Mouse (Mus musculus): Measurements from ENCODE around the gene Olfr433. TPM values are rescaled to one million over a fixed set of nuclear protein-coding genes. Genes with fewer than 3 reads are reported as not detected.

Olfr433 gene
- polyA plus RNA-seq, 1 experiment from 2014 or later: not detected

GRCm38 (mm10) chr1:174050532-174050931 is 10.0 kb downstream of the Olfr433 start:
- H3K27me3 ChIP-seq: no peaks in the 10 kb centered on the region
- ATAC-seq: no peak
- no peak overlapping the region for H3K27ac ChIP-seq
- no peaks in the 10 kb centered on the region for H3K9me3 ChIP-seq (replicated peaks)
- no peak overlapping the region for H3K4me2 ChIP-seq
- WGBS: 89% methylated on average over 4 of the region's 4 CpGs
- no peak overlapping the region for H3K4me3 ChIP-seq
- H3K36me3 ChIP-seq (ENCODE audit: poor library complexity, severe bottlenecking): no peaks in the 10 kb centered on the region
- H3K4me1 ChIP-seq: no peaks in the 10 kb centered on the region
- no peak overlapping the region for H3K9ac ChIP-seq

GRCm38 (mm10) chr1:174051515-174051914 is 11.0 kb downstream of the Olfr433 start:
- no peak for ATAC-seq
- Histone ChIP-seq H3K9ac (no peak overlapping the region), H3K4me1 (no peaks in the 10 kb centered on the region), H3K36me3 (ENCODE audit: poor library complexity, severe bottlenecking) (no peaks in the 10 kb centered on the region), H3K9me3 (replicated peaks) (no peaks in the 10 kb centered on the region), H3K27me3 (no peaks in the 10 kb centered on the region), H3K27ac (no peak overlapping the region), H3K4me2 (no peak overlapping the region), H3K4me3 (no peak overlapping the region)
- 87% methylated on average over 4 of the region's 4 CpGs for WGBS

- no peaks in the 10 kb centered on the region for H3K9me3 ChIP-seq (replicated peaks)
- H3K9ac ChIP-seq: no peak overlapping the region
- H3K4me2 ChIP-seq: no peak overlapping the region
- H3K27ac ChIP-seq: no peak overlapping the region
- 86% methylated on average over 5 of the region's 5 CpGs for WGBS
- no peak for ATAC-seq
- H3K4me1 ChIP-seq: no peaks in the 10 kb centered on the region
- no peak overlapping the region for H3K4me3 ChIP-seq
- H3K36me3 ChIP-seq (ENCODE audit: poor library complexity, severe bottlenecking): no peaks in the 10 kb centered on the region
- no peaks in the 10 kb centered on the region for H3K27me3 ChIP-seq
Observed at GRCm38 (mm10) chr1:174051931-174052536, 11.5 kb downstream of the Olfr433 start.

- Histone ChIP-seq H3K27ac (no peak overlapping the region), H3K4me2 (no peak overlapping the region), H3K36me3 (ENCODE audit: poor library complexity, severe bottlenecking) (no peaks in the 10 kb centered on the region), H3K4me3 (no peak overlapping the region), H3K27me3 (no peaks in the 10 kb centered on the region), H3K4me1 (no peaks in the 10 kb centered on the region), H3K9me3 (replicated peaks) (no peaks in the 10 kb centered on the region), H3K9ac (no peak overlapping the region)
- 89% methylated on average over 3 of the region's 3 CpGs for WGBS
- no peak for ATAC-seq
Observed at GRCm38 (mm10) chr1:174052981-174053380, 12.5 kb downstream of the Olfr433 start.

GRCm38 (mm10) chr1:174055248-174055647 is 14.7 kb downstream of the Olfr433 start:
- Histone ChIP-seq H3K4me2 (no peak overlapping the region), H3K4me3 (no peak overlapping the region), H3K9me3 (replicated peaks) (no peaks in the 10 kb centered on the region), H3K27me3 (no peaks in the 10 kb centered on the region), H3K9ac (no peak overlapping the region), H3K36me3 (ENCODE audit: poor library complexity, severe bottlenecking) (no peaks in the 10 kb centered on the region), H3K4me1 (no peaks in the 10 kb centered on the region), H3K27ac (no peak overlapping the region)
- ATAC-seq: no peak
- 83% methylated on average over 2 of the region's 2 CpGs for WGBS

DNA sequence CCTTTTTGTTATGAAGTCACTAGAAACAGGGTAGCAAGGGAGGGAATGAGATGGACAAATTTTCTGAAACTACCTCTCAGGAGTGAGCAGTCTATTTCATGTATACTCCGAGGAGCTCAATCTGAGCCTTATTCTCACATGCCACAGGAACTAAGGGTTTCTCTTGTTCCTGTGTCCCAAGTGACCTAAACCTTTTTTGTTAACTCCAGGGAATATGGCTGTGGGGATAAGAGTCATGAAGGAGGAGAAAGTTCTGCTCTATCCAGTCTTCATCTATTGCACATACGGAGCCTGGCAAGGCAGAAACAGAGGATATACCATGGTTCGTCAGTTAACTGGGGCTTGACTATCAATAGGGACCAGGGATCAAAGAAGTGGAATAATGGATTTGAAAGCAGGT is 25.8 kb downstream of the Olfr433 start, which contains the start of gene Olfr430:
TSS of gene Olfr430 (plus strand) at position 301 of the 400 bp plus-strand sequence.
- Histone ChIP-seq H3K4me3 (no peak within 1 kb of the TSS), H3K36me3 (ENCODE audit: poor library complexity, severe bottlenecking) (no peaks in the 10 kb centered on the region), H3K27me3 (no peaks in the 10 kb centered on the region), H3K4me1 (no peaks in the 10 kb centered on the region), H3K9ac (no peak within 1 kb of the TSS), H3K9me3 (replicated peaks) (no peaks in the 10 kb centered on the region), H3K4me2 (no peak within 1 kb of the TSS), H3K27ac (no peak within 1 kb of the TSS)
- ATAC-seq: no peak
- 92% methylated on average over 3 of the region's 3 CpGs for WGBS

DNA sequence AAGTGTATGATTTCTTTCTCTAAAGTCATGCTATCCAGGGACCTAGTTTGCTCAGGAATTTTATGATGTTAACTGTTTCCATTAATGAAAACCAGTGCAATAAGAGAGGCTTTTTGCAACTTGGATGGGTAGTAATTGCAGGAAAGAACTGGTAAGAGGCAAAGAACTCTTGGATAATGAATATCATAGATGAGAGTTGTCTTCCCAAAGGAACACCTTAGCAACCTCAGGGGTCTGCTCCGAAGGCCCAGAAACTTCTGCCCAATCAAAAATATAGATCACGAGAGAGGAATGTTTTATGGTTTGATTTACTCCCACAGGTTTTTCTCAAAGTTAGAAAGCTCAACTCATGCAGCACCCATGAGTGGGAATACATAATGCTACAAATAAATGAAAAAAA is 43.5 kb downstream of the Olfr433 start, which contains the start of gene Olfr429:
TSS of gene Olfr429 (plus strand) at position 301 of the 400 bp plus-strand sequence.
- H3K4me2 ChIP-seq: no peak within 1 kb of the TSS
- no peak within 1 kb of the TSS for H3K9ac ChIP-seq
- ATAC-seq: no peak
- no peaks in the 10 kb centered on the region for H3K9me3 ChIP-seq (replicated peaks)
- H3K36me3 ChIP-seq (ENCODE audit: poor library complexity, severe bottlenecking): no peaks in the 10 kb centered on the region
- no peak within 1 kb of the TSS for H3K4me3 ChIP-seq
- H3K4me1 ChIP-seq: no peaks in the 10 kb centered on the region
- H3K27ac ChIP-seq: no peak within 1 kb of the TSS
- H3K27me3 ChIP-seq: no peaks in the 10 kb centered on the region
- WGBS: 90% methylated on average over 2 of the region's 2 CpGs

Other genes with a start within 250 kb of the Olfr433 start
- gene Ifi211, start 127.7 kb upstream of the Olfr433 start, polyA plus RNA-seq (2015; fragmentation: Nextera tagmentation; extraction: Ambion mirVana): 0.12 and 0.15 TPM in 2 replicates
- gene Mndal, start 98.2 kb upstream of the Olfr433 start, polyA plus RNA-seq (2015; fragmentation: Nextera tagmentation; extraction: Ambion mirVana): 0.79 and 0.90 TPM in 2 replicates
- gene Ifi203, start 98.0 kb upstream of the Olfr433 start, polyA plus RNA-seq (2015; fragmentation: Nextera tagmentation; extraction: Ambion mirVana): 0.78 and 1.7 TPM in 2 replicates
- not detected in 2 replicates for gene Ifi202b, start 58.0 kb upstream of the Olfr433 start, polyA plus RNA-seq (2015; fragmentation: Nextera tagmentation; extraction: Ambion mirVana)
- not detected in 2 replicates for gene Ifi205, start 8.9 kb upstream of the Olfr433 start, polyA plus RNA-seq (2015; fragmentation: Nextera tagmentation; extraction: Ambion mirVana)
- not detected in 2 replicates for gene Olfr432, start 8.5 kb downstream of the Olfr433 start, polyA plus RNA-seq (2015; fragmentation: Nextera tagmentation; extraction: Ambion mirVana)
- gene Olfr430, start 25.9 kb downstream of the Olfr433 start, polyA plus RNA-seq (2015; fragmentation: Nextera tagmentation; extraction: Ambion mirVana): not detected in 2 replicates
- gene Olfr429, start 43.6 kb downstream of the Olfr433 start, polyA plus RNA-seq (2015; fragmentation: Nextera tagmentation; extraction: Ambion mirVana): not detected in 2 replicates
- gene Olfr427, start 56.2 kb downstream of the Olfr433 start, polyA plus RNA-seq (2015; fragmentation: Nextera tagmentation; extraction: Ambion mirVana): not detected in 2 replicates
- not detected in 2 replicates for gene Olfr231, start 80.5 kb downstream of the Olfr433 start, polyA plus RNA-seq (2015; fragmentation: Nextera tagmentation; extraction: Ambion mirVana)
- gene Olfr424, start 90.8 kb downstream of the Olfr433 start, polyA plus RNA-seq (2015; fragmentation: Nextera tagmentation; extraction: Ambion mirVana): not detected in 2 replicates
- 0.04 TPM in 1 of 2 replicates, not detected in the other for gene Olfr420, start 114.9 kb downstream of the Olfr433 start, polyA plus RNA-seq (2015; fragmentation: Nextera tagmentation; extraction: Ambion mirVana)
- 0.13 and 0.21 TPM in 2 replicates for gene Spta1, start 132.1 kb downstream of the Olfr433 start, polyA plus RNA-seq (2015; fragmentation: Nextera tagmentation; extraction: Ambion mirVana)
- not detected in 2 replicates for gene Olfr419, start 211.4 kb downstream of the Olfr433 start, polyA plus RNA-seq (2015; fragmentation: Nextera tagmentation; extraction: Ambion mirVana)

Measured in forebrain, embryonic 13.5 days (tissue).